Mouse (Mus musculus): ENCODE data around the gene Adnp. TPM values are rescaled to one million over a fixed set of nuclear protein-coding genes. Genes with fewer than 3 reads are reported as not detected.

Gene Adnp
- polyA plus RNA-seq, 1 experiment from 2014 or later: 5.4 TPM

- Histone ChIP-seq H3K36me3 (ENCODE audit: control insufficient read depth, insufficient read depth) (no peaks in the 10 kb centered on the region), H3K9me3 (ENCODE audit: control insufficient read depth) (no peaks in the 10 kb centered on the region), H3K4me2 (replicated peaks; ENCODE audit: low read depth) (no peak overlapping the region), H3K4me1 (replicated peaks; ENCODE audit: control insufficient read depth, insufficient read depth, low read length) (no peaks in the 10 kb centered on the region), H3K27ac (ENCODE audit: low read depth, low read length) (no peak overlapping the region), H3K4me3 (ENCODE audit: low read depth, low read length) (no peak overlapping the region), H3K9ac (ENCODE audit: low read depth, low read length) (no peak overlapping the region), H3K27me3 (replicated peaks; ENCODE audit: control insufficient read depth, insufficient read depth, low read length) (no peaks in the 10 kb centered on the region)
- ATAC-seq: no peak
- 78% methylated on average over 8 of the region's 8 CpGs for WGBS
- TF ChIP-seq CTCF (IDR thresholded peaks at IDR 0.05; ENCODE audit: low read depth): no peak
These were observed 41.4 kb upstream of the Adnp start for GRCm38 (mm10) chr2:168248167-168248855.

GRCm38 (mm10) chr2:168245571-168245970 is 38.7 kb upstream of the Adnp start:
- H3K27ac ChIP-seq (ENCODE audit: low read depth, low read length): no peak overlapping the region

GRCm38 (mm10) chr2:168243278-168243677 is 36.4 kb upstream of the Adnp start:
- Histone ChIP-seq H3K9me3 (ENCODE audit: control insufficient read depth) (no peaks in the 10 kb centered on the region), H3K27me3 (replicated peaks; ENCODE audit: control insufficient read depth, insufficient read depth, low read length) (no peaks in the 10 kb centered on the region), H3K9ac (ENCODE audit: low read depth, low read length) (no peak overlapping the region), H3K27ac (ENCODE audit: low read depth, low read length) (no peak overlapping the region), H3K36me3 (ENCODE audit: control insufficient read depth, insufficient read depth) (no peaks in the 10 kb centered on the region), H3K4me1 (replicated peaks; ENCODE audit: control insufficient read depth, insufficient read depth, low read length) (no peaks in the 10 kb centered on the region), H3K4me3 (ENCODE audit: low read depth, low read length) (no peak overlapping the region), H3K4me2 (replicated peaks; ENCODE audit: low read depth) (no peak overlapping the region)
- no peak for TF ChIP-seq CTCF (IDR thresholded peaks at IDR 0.05; ENCODE audit: low read depth)
- 75% methylated on average over 4 of the region's 4 CpGs for WGBS
- ATAC-seq: no peak

More at GRCm38 (mm10) chr2:168245571-168245970, 38.7 kb upstream of the Adnp start:
- Histone ChIP-seq H3K36me3 (ENCODE audit: control insufficient read depth, insufficient read depth) (no peaks in the 10 kb centered on the region), H3K4me2 (replicated peaks; ENCODE audit: low read depth) (no peak overlapping the region), H3K27me3 (replicated peaks; ENCODE audit: control insufficient read depth, insufficient read depth, low read length) (no peaks in the 10 kb centered on the region), H3K9me3 (ENCODE audit: control insufficient read depth) (no peaks in the 10 kb centered on the region), H3K4me3 (ENCODE audit: low read depth, low read length) (no peak overlapping the region), H3K9ac (ENCODE audit: low read depth, low read length) (no peak overlapping the region), H3K4me1 (replicated peaks; ENCODE audit: control insufficient read depth, insufficient read depth, low read length) (no peaks in the 10 kb centered on the region)
- ATAC-seq: no peak
- no peak for TF ChIP-seq CTCF (IDR thresholded peaks at IDR 0.05; ENCODE audit: low read depth)
- WGBS: 31% methylated on average over 8 of the region's 8 CpGs

- ATAC-seq: no peak
- Histone ChIP-seq H3K27ac (ENCODE audit: low read depth, low read length) (no peak overlapping the region), H3K4me1 (replicated peaks; ENCODE audit: control insufficient read depth, insufficient read depth, low read length) (no peaks in the 10 kb centered on the region), H3K36me3 (ENCODE audit: control insufficient read depth, insufficient read depth) (no peaks in the 10 kb centered on the region), H3K9ac (ENCODE audit: low read depth, low read length) (no peak overlapping the region), H3K27me3 (replicated peaks; ENCODE audit: control insufficient read depth, insufficient read depth, low read length) (no peaks in the 10 kb centered on the region), H3K4me3 (ENCODE audit: low read depth, low read length) (no peak overlapping the region), H3K4me2 (replicated peaks; ENCODE audit: low read depth) (no peak overlapping the region), H3K9me3 (ENCODE audit: control insufficient read depth) (no peaks in the 10 kb centered on the region)
- no peak for TF ChIP-seq CTCF (IDR thresholded peaks at IDR 0.05; ENCODE audit: low read depth)
These were observed 35.9 kb upstream of the Adnp start for GRCm38 (mm10) chr2:168242841-168243240.

- H3K4me1 ChIP-seq (replicated peaks; ENCODE audit: control insufficient read depth, insufficient read depth, low read length): no peaks in the 10 kb centered on the region
- WGBS: 88% methylated on average over 4 of the region's 4 CpGs
These were observed 31.4 kb upstream of the Adnp start for GRCm38 (mm10) chr2:168238335-168238734.

GRCm38 (mm10) chr2:168233286-168233685 is 26.4 kb upstream of the Adnp start:
- Histone ChIP-seq H3K27ac (ENCODE audit: low read depth, low read length) (no peak overlapping the region), H3K9ac (ENCODE audit: low read depth, low read length) (no peak overlapping the region), H3K36me3 (ENCODE audit: control insufficient read depth, insufficient read depth) (peaks cover 10% of the 10 kb centered on the region; the same call in 1 of the 2 replicates), H3K4me2 (replicated peaks; ENCODE audit: low read depth) (no peak overlapping the region), H3K4me1 (replicated peaks; ENCODE audit: control insufficient read depth, insufficient read depth, low read length) (peaks cover 18% of the 10 kb centered on the region; the same call in 1 of the 2 replicates), H3K4me3 (ENCODE audit: low read depth, low read length) (no peak overlapping the region), H3K9me3 (ENCODE audit: control insufficient read depth) (no peaks in the 10 kb centered on the region), H3K27me3 (replicated peaks; ENCODE audit: control insufficient read depth, insufficient read depth, low read length) (no peaks in the 10 kb centered on the region)
- TF ChIP-seq CTCF (IDR thresholded peaks at IDR 0.05; ENCODE audit: low read depth): no peak
- 64% methylated on average over 5 of the region's 5 CpGs for WGBS
- no peak for ATAC-seq

More at GRCm38 (mm10) chr2:168238335-168238734, 31.4 kb upstream of the Adnp start:
- H3K27ac ChIP-seq (ENCODE audit: low read depth, low read length): no peak overlapping the region
- no peak overlapping the region for H3K4me2 ChIP-seq (replicated peaks; ENCODE audit: low read depth)
- no peak overlapping the region for H3K9ac ChIP-seq (ENCODE audit: low read depth, low read length)
- TF ChIP-seq CTCF (IDR thresholded peaks at IDR 0.05; ENCODE audit: low read depth): no peak
- no peaks in the 10 kb centered on the region for H3K27me3 ChIP-seq (replicated peaks; ENCODE audit: control insufficient read depth, insufficient read depth, low read length)
- no peaks in the 10 kb centered on the region for H3K9me3 ChIP-seq (ENCODE audit: control insufficient read depth)
- peaks cover 9% of the 10 kb centered on the region; the same call in 1 of the 2 replicates for H3K36me3 ChIP-seq (ENCODE audit: control insufficient read depth, insufficient read depth)
- ATAC-seq: no peak
- no peak overlapping the region for H3K4me3 ChIP-seq (ENCODE audit: low read depth, low read length)
